Mouse (Mus musculus) brain, embryonic 14.5 days (tissue): ENCODE measurements around the gene Spen. TPM values are rescaled to one million over a fixed set of nuclear protein-coding genes. Genes with fewer than 3 reads are reported as not detected.

ENCODE experiments used
- DNase-seq: peaks from one replicate; pipeline ENCODE4 v3.0.0-alpha.2; 2011; ENCODE audit warnings: low read depth
- CTCF ChIP-seq: fragments of 200-500 bp; IDR thresholded peaks from 2 replicates; pipeline ENCODE4 v1.5.1; 2012; ENCODE audit warnings: inconsistent platforms, mild to moderate bottlenecking, moderate library complexity, borderline replicate concordance; ENCODE audit not compliant: insufficient read depth, insufficient read length; ENCODE audit errors: extremely low read depth
- POLR2A ChIP-seq: fragments of 200-500 bp; IDR thresholded peaks from 2 replicates; pipeline ENCODE4 v1.6.1; 2012; ENCODE audit warnings: mild to moderate bottlenecking, inconsistent platforms, borderline replicate concordance; ENCODE audit not compliant: poor library complexity, insufficient read depth, insufficient read length, severe bottlenecking; ENCODE audit errors: extremely low read depth
- polyA plus RNA-seq: library from polyadenylated mRNA; depleted of rRNA; stranded (reverse); fragments of >200 nt; gene quantifications from 2 replicates; pipeline ENCODE4 v1.2.3, GENCODE M21; 2012; rRNA removed

Gene Spen
- polyA plus RNA-seq: 9.9 and 32.7 TPM in 2 replicates

DNA sequence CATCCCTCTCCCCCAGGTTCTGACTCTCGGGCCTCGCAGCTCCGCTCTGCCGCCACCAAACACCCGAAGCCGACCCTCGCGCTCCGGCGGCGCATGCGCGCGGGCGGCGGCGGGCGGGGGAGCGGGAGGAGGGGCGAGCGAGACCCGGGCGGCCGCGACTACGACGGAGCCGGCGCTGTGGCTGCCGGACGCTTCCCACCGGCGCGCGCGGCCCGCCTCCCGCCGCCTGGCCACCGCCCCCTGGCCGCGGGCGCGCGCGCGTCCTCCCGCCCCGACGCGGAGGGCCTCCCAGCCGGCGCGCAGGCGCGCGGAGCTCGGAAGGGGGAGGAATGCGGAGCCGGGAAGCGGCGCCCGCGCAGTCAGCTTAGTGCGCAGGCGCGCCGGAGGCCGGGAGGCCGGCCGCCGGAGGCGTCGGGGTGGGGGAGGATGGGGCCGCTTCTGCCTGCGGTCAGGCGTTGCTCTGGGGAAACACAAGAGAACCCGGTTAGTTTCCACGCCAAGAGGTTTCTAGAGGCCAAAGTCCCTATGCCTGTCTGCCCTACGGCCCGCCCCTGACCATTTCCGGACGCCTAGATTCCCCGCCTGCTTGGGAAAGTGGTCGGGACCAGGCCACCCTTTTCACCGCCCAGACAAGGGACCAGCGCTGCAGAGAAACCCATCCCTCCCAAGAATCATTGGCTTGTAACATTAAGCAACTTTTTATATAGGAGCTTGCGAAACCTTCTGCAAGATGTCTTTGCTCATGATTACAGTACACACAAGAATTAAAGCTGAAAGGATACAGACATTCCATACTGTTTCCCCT, at the start of gene Spen:
Gene Spen (minus strand): TSS at position 190 of the 805 bp plus-strand sequence.
- peak; percentile 97 for DNase-seq
- TF ChIP-seq CTCF: no peak
- TF ChIP-seq POLR2A: peak; percentile 97

DNA sequence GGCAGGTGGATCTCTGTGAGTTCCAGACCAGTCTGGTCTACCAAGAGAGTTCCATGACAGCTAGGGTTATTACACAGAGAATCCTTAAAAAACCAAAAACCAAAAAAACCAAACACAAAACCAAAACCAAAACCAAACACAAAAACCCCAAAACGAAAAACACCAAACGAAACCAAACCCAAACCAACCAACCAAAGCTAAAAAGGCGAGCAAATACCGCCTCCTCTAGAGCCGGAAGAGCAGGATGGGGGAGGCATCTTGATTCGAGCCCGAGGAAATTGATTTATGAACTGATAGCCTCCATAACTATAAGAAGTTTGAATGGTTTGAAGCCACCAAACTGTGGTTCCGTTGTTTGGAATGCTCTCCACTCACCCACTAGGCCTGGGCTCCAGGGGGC, 45.5 kb upstream of the Spen start:
- TF ChIP-seq POLR2A (no peak), CTCF (no peak)
- no peak for DNase-seq

DNA sequence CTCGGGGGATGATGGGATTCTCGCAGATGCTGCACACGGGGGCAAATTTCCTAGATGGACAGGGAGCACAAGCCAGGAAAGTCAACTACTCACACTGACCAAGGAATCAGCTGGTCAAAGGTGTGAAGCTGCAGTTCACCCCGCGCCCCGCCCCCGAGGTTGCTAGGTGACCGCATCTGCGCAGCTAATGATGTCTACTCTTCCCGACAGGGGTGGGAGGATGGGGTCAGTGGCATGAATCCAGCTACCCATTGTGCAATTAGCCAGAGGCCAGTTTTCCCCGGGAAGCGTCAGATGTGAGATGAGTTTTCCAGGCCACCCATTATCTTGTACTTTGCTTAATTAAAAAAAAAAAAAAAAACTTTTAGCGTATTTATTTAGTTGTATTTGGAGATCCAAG, 42.7 kb upstream of the Spen start:
- TF ChIP-seq POLR2A (no peak), CTCF (no peak)
- DNase-seq: no peak

DNA sequence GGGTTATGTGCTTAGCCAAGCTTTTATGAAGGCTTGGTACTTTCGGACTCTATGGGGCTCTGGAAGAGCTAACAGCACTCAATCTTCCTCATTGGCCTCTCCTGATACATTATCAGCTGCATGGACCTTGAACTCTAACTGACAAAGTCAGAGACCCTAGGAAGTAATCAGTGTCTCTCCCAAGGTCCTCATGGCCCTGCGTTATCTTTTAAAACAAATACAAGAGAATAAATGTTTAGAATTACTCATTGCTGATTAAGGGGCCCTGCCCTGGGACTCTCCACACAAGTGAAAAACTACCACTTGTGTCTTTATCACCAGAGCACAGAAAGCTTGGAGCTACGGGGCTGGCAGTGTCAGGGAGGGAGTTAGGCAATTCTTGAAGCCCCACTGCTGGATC, 40.4 kb upstream of the Spen start:
- DNase-seq: no peak
- no peak for TF ChIP-seq POLR2A
- no peak for TF ChIP-seq CTCF

DNA sequence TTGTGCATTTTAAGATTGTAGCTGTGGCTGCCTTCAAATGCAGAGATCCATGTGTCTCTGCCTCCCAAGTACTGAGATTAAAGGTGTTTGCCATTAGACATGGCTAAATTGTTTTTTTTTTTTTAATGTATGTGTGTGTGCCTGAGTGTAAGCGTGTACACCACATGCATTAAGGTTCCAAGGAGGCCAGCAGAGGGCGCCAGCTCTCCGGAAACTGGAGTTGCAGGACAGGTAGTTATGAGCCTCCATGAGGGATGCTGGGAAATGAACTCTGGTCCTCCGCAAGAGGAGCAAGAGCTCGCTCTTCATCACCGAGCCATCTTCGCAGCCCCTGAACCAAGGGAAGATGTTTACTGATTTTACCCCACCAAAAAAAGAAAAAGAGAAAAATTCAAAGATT, 38.5 kb upstream of the Spen start:
- no peak for DNase-seq
- TF ChIP-seq CTCF (no peak), POLR2A (no peak)

DNA sequence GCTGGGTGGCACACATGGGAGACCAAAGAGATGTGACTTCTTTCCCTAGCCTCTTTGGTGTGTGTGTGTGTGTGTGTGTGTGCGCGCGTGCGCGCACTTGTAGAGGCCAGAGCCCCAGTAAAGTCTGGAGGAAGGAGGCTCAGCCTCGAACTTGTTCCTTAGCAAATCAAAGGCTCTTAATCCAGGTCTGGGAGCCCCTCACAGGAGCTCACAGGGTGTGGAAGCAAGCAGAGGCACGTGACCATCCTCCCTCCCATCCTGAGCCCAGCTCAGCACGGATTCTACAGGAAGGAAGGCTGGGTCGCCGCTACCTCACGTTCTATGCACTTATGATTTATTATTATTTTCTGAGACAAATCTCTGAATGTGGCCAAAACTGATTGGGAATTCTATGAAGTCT, 38.0 kb upstream of the Spen start:
- DNase-seq: no peak
- TF ChIP-seq CTCF: no peak
- TF ChIP-seq POLR2A: no peak

DNA sequence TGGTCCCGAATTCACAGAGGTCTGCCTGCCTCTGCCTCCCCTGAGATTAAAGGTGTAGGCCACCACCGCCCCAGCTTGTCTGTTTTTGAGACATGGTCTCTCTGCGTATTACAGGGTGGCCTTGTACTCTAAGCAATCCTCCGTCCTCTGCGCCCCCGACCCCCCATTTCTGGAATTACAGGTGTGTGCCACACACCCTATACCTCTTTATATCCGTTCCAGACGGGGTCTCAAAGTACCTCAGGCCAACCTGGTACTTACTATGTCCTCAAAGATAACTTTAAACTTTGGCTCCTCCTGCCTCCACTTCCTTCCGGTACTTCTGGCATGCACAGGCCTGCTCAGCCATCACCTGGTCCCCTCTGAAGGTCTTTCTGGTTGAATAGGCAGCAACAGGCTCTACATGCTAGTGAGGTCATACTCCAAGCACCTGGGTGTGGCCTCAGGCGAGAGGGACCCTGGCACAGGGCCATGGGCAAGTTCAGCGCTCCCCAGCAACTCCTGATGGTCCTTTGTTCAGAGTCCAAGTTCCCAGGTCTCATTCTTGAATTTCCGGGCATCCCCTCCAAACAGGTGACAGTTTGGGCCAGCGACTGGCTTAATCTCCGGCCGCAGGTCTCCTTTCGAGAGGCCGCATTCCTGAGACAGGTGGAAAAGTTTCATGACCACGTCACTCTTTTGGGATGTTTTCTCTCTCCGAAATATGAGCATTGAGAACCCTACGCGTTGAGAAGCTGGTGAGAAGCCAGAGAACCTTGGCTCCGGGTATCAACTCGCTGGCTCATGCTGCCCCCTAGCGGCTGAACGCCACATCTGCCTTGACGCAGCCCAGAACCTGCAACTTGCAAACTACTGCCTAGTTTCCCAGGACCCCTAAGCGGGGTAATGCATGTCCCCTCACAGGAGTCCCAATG, 36.6 kb upstream of the Spen start:
- peak; percentile 87 for DNase-seq
- TF ChIP-seq POLR2A: no peak
- TF ChIP-seq CTCF: peak; percentile 98

DNA sequence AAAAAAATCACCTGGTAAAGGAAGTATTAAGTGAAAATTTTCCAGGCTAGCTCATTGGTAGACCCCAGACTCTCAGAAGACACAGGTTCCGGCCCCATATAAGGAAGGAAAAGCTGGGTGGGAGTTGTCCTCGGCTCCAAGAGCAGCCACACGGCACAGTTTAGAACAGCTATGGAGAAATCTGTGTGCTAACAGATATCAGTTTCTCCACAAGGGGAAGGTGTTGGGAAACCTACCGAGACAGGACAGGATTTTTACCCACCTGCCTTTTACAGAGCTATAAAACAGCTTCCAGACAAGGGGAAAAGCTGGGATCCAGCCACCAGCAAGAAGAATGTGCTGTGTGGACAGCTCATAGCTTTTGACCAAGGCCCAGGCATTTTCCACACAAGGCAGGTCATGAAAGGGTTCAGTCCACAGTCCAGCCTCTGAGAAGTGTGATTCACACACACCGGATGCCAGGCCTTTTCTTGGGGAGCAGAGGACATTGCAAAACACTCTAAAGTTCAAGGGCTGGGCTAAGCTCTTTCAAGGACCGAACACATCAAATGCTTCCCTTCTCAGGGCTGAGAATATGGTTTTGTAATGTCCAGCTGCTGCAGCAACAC, 35.1 kb upstream of the Spen start:
- no peak for TF ChIP-seq CTCF
- TF ChIP-seq POLR2A: no peak

DNA sequence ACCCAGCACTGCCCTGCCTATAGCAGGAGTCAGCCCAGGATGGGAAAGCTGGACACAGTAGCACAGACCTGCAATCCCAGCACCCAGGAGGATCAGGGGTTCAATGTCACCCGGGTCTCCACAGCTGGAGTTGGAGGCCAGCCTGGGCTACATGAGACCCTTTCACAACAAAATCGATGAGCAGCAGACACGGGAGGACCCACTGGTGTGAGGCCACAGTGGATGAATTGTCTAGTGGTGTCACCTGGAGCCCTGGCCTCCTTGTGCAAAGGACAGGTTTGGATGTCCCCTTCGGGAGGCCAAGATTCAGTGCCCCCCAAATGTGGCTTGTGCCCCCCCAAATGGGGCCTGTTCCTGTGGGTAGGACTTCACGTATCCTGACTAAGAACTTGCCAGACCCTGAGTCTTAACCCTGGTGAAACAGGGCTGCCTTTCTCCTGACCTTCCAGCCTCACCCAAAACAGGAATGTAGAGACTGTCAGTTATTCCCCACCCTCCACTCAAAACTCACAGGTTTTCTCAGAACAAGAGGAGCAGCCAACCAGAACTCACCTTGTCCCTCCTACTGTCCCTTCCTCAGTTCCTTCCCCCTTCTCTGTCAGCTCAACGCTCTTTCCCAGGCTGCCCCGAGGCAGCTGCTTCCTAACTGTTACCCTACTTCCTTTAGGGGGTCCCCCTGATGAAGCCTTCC, 34.4 kb upstream of the Spen start:
- TF ChIP-seq CTCF (no peak), POLR2A (no peak)
- no peak for DNase-seq

More for the DNA sequence above, 35.1 kb upstream of the Spen start:
- DNase-seq: no peak

DNA sequence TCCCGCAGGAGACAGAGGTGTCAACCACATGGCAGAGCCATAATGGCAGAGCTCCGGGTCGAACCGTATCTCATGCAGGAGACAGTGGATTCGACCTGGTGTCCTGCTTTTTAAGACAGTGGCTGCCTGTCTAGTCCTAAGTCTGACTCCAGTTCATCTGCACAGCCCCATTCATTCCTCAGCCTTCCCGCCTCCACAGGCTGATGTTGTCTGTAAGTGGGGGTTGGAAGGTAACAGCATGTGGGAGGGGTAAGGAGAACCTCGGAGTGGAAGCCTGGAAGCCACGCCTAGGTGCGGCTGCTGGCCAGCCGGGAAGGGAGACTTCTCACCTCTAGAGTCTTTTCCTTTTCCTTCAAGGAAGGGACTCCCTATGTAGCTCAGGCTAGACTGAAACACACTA, 33.5 kb upstream of the Spen start:
- TF ChIP-seq POLR2A (no peak), CTCF (no peak)
- no peak for DNase-seq
